Mouse (Mus musculus): Measurements from ENCODE around the gene Olfr1040. TPM values are rescaled to one million over a fixed set of nuclear protein-coding genes. Genes with fewer than 3 reads are reported as not detected.
"Not testable (repeated sequence)": the region's sequence is repeated elsewhere in the genome, so short reads cannot be mapped to it uniquely, and the experiment has no call there.

Olfr1040 gene
- not detected for total RNA-seq (2021)
- long read RNA-seq, experiment 1, result 0 reads
- long read RNA-seq, experiment 2, result 0 reads

DNA sequence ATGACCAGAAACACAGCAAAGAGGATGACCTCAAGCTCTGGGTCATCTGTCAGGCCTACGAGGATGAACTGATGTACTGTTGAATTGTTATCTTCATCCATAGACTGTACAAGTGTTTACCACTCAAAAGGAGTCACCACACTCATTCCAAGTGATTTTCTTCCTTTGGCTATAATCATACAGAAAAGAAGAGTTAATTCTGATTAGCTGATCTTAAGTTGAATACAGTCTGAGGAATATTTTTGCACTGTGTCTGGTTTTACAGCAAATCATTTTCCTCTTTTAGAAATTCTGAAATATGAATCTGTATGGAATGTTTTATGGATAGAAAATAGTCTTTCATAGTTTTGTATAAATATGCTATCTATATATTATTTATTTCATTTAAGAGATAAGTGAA is at the start of gene Olfr1040:
Olfr1040 (minus strand) TSS at position 101 of the 400 bp plus-strand sequence.
- no peak for DNase-seq

DNA sequence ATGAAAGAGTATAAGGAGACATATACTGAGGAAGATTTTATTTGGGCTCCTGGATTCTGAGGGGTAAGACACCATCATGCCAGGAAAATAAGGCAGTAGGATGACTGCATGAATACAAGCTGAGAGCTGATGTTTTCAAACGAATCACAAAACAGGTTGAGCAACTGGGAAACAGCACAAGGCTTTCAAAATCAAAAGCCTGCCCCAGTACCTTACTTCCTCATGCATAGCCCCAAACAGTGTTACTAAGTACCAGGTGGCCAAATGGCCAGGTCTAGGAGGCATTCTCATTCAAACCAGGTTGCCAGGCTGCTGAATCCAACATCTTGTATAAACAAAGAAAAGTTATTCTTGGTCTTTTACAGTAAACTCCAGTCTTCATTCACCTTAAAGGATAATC is 49.3 kb upstream of the Olfr1040 start:
- no peak for DNase-seq

DNA sequence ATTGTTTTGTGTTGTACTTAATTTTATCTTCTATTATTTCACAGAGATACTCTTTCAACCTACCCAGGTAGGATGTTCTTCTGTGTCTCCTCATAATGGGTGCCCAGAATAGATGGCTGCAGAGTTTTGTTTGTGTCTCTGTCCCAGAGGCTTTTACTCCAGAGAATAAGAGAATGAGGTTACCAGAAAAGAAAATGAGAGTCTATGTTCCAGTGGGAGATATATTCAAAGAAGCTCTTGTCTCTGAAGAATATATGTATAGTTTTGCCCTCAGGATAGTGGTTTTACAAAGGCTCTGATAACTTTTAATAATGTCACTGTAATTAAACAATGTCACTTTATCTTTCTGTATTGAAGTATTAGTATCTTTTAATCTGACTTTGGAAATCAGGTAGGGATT is 39.1 kb upstream of the Olfr1040 start, which contains the start of gene Olfr52:
Olfr52 (minus strand) TSS at position 101 of the 400 bp plus-strand sequence.
- DNase-seq, result no peak

- no peak for DNase-seq
Observed at GRCm38 (mm10) chr2:86179950-86180349, 33.4 kb upstream of the Olfr1040 start.

- DNase-seq, result no peak
Observed at GRCm38 (mm10) chr2:86177720-86178119, 31.2 kb upstream of the Olfr1040 start, which contains the start of gene Olfr1044. Gene Olfr1044, minus strand, starts transcription at chr2:86177820.

- not testable (repeated sequence) for DNase-seq
Observed at GRCm38 (mm10) chr2:86175422-86175821, 28.9 kb upstream of the Olfr1040 start.

GRCm38 (mm10) chr2:86167422-86167821 is 20.9 kb upstream of the Olfr1040 start, which contains the start of gene Olfr1043:
Gene Olfr1043, minus strand, starts transcription at chr2:86167522.
- DNase-seq, result no peak

DNA sequence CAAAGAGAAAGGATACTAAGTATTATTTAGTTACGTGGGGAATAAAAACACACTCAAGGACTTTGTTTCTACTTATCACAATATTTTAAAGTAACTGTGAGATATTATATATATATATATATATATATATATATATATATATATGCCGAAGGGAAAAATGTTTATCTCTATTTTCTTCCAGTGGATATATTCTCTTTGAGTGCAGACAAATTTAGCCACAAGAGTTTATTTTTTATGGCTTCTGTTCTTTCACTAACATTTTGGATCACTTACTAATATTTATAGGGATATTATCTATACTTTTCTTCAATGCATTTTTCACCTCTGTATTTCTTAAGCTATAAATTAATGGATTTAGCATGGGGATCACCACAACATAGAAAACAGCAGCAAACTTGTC is 15.2 kb upstream of the Olfr1040 start, which contains the start of gene Olfr1042:
Olfr1042 (minus strand) TSS at position 101 of the 400 bp plus-strand sequence.
- DNase-seq, result no peak

- DNase-seq, result no peak
Observed at GRCm38 (mm10) chr2:86135828-86136227, 10.7 kb downstream of the Olfr1040 start, which contains the start of gene Olfr1039. Gene Olfr1039, minus strand, starts transcription at chr2:86135928.

Other genes starting within 250 kb of the Olfr1040 start
- gene Olfr1024, start 241.7 kb downstream of the Olfr1040 start, total RNA-seq (2021), result not detected
- not detected for gene Olfr1025-ps1, start 231.5 kb downstream of the Olfr1040 start, total RNA-seq (2021)
- not detected for gene Olfr1026, start 225.2 kb downstream of the Olfr1040 start, total RNA-seq (2021)
- not detected for gene Olfr1028, start 196.3 kb downstream of the Olfr1040 start, total RNA-seq (2021)
- gene Olfr1029, start 172.8 kb downstream of the Olfr1040 start, total RNA-seq (2021), result not detected
- gene Olfr1030, start 167.5 kb downstream of the Olfr1040 start, total RNA-seq (2021), result not detected
- not detected for gene Olfr1031, start 156.4 kb downstream of the Olfr1040 start, total RNA-seq (2021)
- not detected for gene Olfr1032, start 141.2 kb downstream of the Olfr1040 start, total RNA-seq (2021)
- gene Olfr1033, start 126.1 kb downstream of the Olfr1040 start, total RNA-seq (2021), result 1 to 10 TPM; 5.0 to 6.7 TPM
- gene Olfr1034, start 100.9 kb downstream of the Olfr1040 start, total RNA-seq (2021), result under 1 TPM; 0.07 to 0.23 TPM
- gene Olfr1036, start 72.7 kb downstream of the Olfr1040 start, total RNA-seq (2021), result not detected
- gene Olfr1037, start 59.3 kb downstream of the Olfr1040 start, total RNA-seq (2021), result not detected
- not detected for gene Olfr1039, start 10.8 kb downstream of the Olfr1040 start, total RNA-seq (2021)
- gene Olfr1042, start 15.1 kb upstream of the Olfr1040 start, total RNA-seq (2021), result not detected
- not detected for gene Olfr1043, start 20.8 kb upstream of the Olfr1040 start, total RNA-seq (2021)
- gene Olfr1044, start 31.1 kb upstream of the Olfr1040 start, total RNA-seq (2021), result not detected
- not detected for gene Olfr52, start 39.0 kb upstream of the Olfr1040 start, total RNA-seq (2021)
- gene Olfr1045, start 56.3 kb upstream of the Olfr1040 start, total RNA-seq (2021), result not detected
- gene Olfr1046, start 72.6 kb upstream of the Olfr1040 start, total RNA-seq (2021), result not detected
- not detected for gene Olfr1047, start 84.7 kb upstream of the Olfr1040 start, total RNA-seq (2021)
- not detected for gene Olfr1048, start 93.6 kb upstream of the Olfr1040 start, total RNA-seq (2021)
- gene Olfr1049, start 111.6 kb upstream of the Olfr1040 start, total RNA-seq (2021), result not detected
- not detected for gene Olfr1051, start 132.4 kb upstream of the Olfr1040 start, total RNA-seq (2021)
- not detected for gene Olfr1052, start 145.7 kb upstream of the Olfr1040 start, total RNA-seq (2021)
- gene Olfr1053, start 168.6 kb upstream of the Olfr1040 start, total RNA-seq (2021), result not detected
- not detected for gene Olfr1054, start 188.7 kb upstream of the Olfr1040 start, total RNA-seq (2021)
- not detected for gene Olfr1055, start 203.6 kb upstream of the Olfr1040 start, total RNA-seq (2021)
- not detected for gene Olfr1056, start 215.7 kb upstream of the Olfr1040 start, total RNA-seq (2021)
- not detected for gene Olfr1057, start 231.7 kb upstream of the Olfr1040 start, total RNA-seq (2021)
- gene Olfr1058, start 241.8 kb upstream of the Olfr1040 start, total RNA-seq (2021), result not detected

Data from heart, adult 18-20 months (tissue).